Mouse (Mus musculus): ENCODE measurements around the gene Man1c1. TPM values are rescaled to one million over a fixed set of nuclear protein-coding genes. Genes with fewer than 3 reads are reported as not detected.

The Man1c1 gene
- total and polyA plus RNA-seq, 3 experiments: 0.05 TPM; not detected in 2

DNA sequence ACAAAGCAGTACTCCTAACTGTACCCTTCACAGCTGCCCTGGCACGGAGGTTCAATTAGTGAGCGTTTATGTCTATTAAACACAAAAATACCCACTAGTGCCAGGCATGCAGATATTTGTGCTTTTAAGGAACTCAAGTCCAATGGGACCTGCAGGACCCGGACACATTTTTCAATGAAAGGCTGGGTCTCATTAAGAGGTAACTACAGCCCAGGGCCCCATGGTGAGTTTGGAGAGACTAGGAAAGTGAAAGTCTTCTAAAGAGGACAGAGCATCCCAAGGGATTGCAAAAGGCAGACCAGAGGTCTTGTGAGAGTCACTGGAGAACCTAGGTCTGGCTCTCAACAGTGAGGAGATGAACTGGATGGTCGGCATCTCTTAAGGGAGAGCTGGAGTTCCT lies 170.7 kb downstream of the Man1c1 start:
- DNase-seq (ENCODE audit: low spot score): no peak
- peaks cover 34% of the 10 kb centered on the region for H3K4me1 ChIP-seq (ENCODE audit: insufficient read depth, low read depth, low read length)
- TF ChIP-seq TAL1 (conservative IDR thresholded peaks at IDR 0.05; ENCODE audit: low read depth, low read length) (no peak), GATA2 (IDR thresholded peaks at IDR 0.05; ENCODE audit: borderline replicate concordance, low read depth, low read length) (no peak), GATA1 (IDR thresholded peaks at IDR 0.05; ENCODE audit: borderline replicate concordance, low read length) (no peak), POLR2AphosphoS5 (IDR thresholded peaks at IDR 0.05; ENCODE audit: insufficient replicate concordance, low read depth, low read length) (no peak), CTCF (IDR thresholded peaks at IDR 0.05; ENCODE audit: low read depth, low read length) (no peak)
- peaks cover 43% of the 10 kb centered on the region for H3K36me3 ChIP-seq (replicated peaks)
- peaks cover 7% of the 10 kb centered on the region for H3K27me3 ChIP-seq (ENCODE audit: insufficient read depth, low read length)
- H3K9me3 ChIP-seq (replicated peaks): no peaks in the 10 kb centered on the region
- H3K4me3 ChIP-seq (ENCODE audit: low read depth, low read length): peak overlapping the region; percentile 94; the same call in 1 of the 2 replicates
- no peak for ATAC-seq (ENCODE audit: extremely low read depth, insufficient number of reproducible peaks, low FRiP score, poor library complexity, severe bottlenecking)

DNA sequence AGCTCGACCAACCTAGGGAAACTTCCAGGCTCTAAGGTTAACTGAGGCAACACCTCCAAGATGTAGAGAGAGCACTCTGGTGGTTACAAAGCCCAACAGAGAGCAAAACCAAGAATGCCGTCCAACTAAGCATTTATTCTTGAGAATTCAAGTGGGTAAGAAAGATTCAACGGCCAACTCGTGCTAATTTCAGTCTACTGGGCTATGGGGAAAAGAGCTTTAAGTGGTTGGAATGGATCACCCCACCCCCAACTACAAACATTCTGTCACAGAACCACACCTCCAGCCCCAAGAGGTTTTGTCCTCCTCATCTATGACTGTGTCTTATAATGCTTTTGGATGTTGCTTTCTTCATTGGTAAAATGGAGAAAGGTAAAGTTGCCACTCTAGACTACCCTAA lies 171.2 kb downstream of the Man1c1 start:
- H3K9me3 ChIP-seq (replicated peaks): no peaks in the 10 kb centered on the region
- TF ChIP-seq CTCF (IDR thresholded peaks at IDR 0.05; ENCODE audit: low read depth, low read length) (no peak), TAL1 (conservative IDR thresholded peaks at IDR 0.05; ENCODE audit: low read depth, low read length) (no peak), POLR2AphosphoS5 (IDR thresholded peaks at IDR 0.05; ENCODE audit: insufficient replicate concordance, low read depth, low read length) (no peak), GATA2 (IDR thresholded peaks at IDR 0.05; ENCODE audit: borderline replicate concordance, low read depth, low read length) (no peak), GATA1 (IDR thresholded peaks at IDR 0.05; ENCODE audit: borderline replicate concordance, low read length) (no peak)
- ATAC-seq (ENCODE audit: extremely low read depth, insufficient number of reproducible peaks, low FRiP score, poor library complexity, severe bottlenecking) (no peak), DNase-seq (ENCODE audit: low spot score) (no peak)
- H3K4me1 ChIP-seq (ENCODE audit: insufficient read depth, low read depth, low read length): peaks cover 34% of the 10 kb centered on the region
- peaks cover 48% of the 10 kb centered on the region for H3K36me3 ChIP-seq (replicated peaks)
- no peak overlapping the region; the same call in 1 of the 2 replicates for H3K4me3 ChIP-seq (ENCODE audit: low read depth, low read length)
- H3K27me3 ChIP-seq (ENCODE audit: insufficient read depth, low read length): peaks cover 3% of the 10 kb centered on the region; the same call in 1 of the 2 replicates

DNA sequence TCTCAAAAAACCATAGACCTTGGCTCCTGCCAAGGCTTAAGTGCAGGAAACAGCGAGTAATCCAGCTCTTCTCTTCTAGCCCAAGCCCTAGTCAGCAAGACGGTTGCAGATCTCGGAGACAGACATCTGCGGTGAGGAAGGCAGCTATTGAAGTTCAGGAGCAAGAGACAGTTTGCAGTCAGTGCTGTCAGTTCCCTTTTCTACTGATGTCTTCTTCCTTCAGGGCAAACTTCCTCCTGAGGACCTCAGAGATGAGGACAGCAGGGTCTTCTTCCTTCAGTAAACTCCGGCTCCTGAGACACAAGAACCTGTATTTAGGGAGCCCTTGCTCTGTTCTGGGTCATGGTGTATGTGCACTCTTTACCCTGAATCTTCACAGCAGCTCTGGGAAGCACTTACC lies 177.9 kb downstream of the Man1c1 start:
- H3K4me1 ChIP-seq (ENCODE audit: insufficient read depth, low read depth, low read length): peaks cover 32% of the 10 kb centered on the region
- no peaks in the 10 kb centered on the region for H3K9me3 ChIP-seq (replicated peaks)
- no peaks in the 10 kb centered on the region for H3K27me3 ChIP-seq (ENCODE audit: insufficient read depth, low read length)
- peaks cover 95% of the 10 kb centered on the region for H3K36me3 ChIP-seq (replicated peaks)
- no peak for TF ChIP-seq TAL1 (conservative IDR thresholded peaks at IDR 0.05; ENCODE audit: low read depth, low read length)
- TF ChIP-seq GATA2 (IDR thresholded peaks at IDR 0.05; ENCODE audit: borderline replicate concordance, low read depth, low read length): no peak
- TF ChIP-seq POLR2AphosphoS5 (IDR thresholded peaks at IDR 0.05; ENCODE audit: insufficient replicate concordance, low read depth, low read length): no peak
- TF ChIP-seq GATA1 (IDR thresholded peaks at IDR 0.05; ENCODE audit: borderline replicate concordance, low read length): no peak
- no peak for TF ChIP-seq CTCF (IDR thresholded peaks at IDR 0.05; ENCODE audit: low read depth, low read length)
- H3K4me3 ChIP-seq (ENCODE audit: low read depth, low read length): no peak overlapping the region
- no peak for ATAC-seq (ENCODE audit: extremely low read depth, insufficient number of reproducible peaks, low FRiP score, poor library complexity, severe bottlenecking)
- DNase-seq (ENCODE audit: low spot score): no peak

DNA sequence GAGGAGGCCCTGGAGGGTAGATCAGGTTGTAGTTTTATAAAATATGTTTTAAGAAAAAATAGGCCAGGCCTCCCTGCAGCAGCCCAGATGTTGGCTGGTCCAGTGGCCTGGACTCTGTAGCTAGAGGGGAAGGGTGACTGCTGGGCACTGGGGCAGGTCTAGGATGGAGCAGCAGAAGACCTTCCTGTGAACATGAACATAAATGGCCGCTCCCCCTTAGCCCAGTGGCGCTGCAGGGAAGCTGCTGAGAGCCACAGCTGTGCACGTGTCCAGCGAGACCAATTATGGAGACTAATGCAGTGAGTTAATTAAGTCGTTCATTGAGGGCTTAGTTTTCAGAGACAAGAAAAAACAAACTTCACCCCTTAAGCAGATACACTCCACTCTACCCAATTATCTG lies 178.3 kb downstream of the Man1c1 start:
- Histone ChIP-seq H3K27me3 (ENCODE audit: insufficient read depth, low read length) (no peaks in the 10 kb centered on the region), H3K4me1 (ENCODE audit: insufficient read depth, low read depth, low read length) (peaks cover 32% of the 10 kb centered on the region), H3K36me3 (replicated peaks) (peaks cover 94% of the 10 kb centered on the region), H3K4me3 (ENCODE audit: low read depth, low read length) (no peak overlapping the region), H3K9me3 (replicated peaks) (no peaks in the 10 kb centered on the region)
- ATAC-seq (ENCODE audit: extremely low read depth, insufficient number of reproducible peaks, low FRiP score, poor library complexity, severe bottlenecking): no peak
- DNase-seq (ENCODE audit: low spot score): no peak
- no peak for TF ChIP-seq GATA1 (IDR thresholded peaks at IDR 0.05; ENCODE audit: borderline replicate concordance, low read length)
- no peak for TF ChIP-seq TAL1 (conservative IDR thresholded peaks at IDR 0.05; ENCODE audit: low read depth, low read length)
- no peak for TF ChIP-seq POLR2AphosphoS5 (IDR thresholded peaks at IDR 0.05; ENCODE audit: insufficient replicate concordance, low read depth, low read length)

DNA sequence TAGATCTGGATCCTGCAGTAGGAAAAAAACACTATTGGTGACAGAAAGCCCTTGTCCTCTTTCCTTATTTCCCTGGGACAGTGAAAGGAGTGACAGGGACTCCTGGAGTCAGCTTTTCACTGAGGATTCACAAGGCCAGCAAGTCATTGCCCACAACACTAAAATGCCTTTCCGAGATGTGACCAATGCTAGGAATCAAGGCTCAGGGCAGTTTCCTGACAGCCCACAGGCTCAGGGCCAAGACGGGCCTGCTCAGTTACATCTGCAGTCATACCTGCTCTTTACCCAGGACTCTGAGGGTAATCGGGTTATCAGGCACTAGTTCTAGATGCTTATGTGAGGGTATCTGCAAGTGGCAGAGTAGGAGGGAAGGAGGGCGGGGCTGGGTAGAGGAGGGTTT lies 180.6 kb downstream of the Man1c1 start:
- Histone ChIP-seq H3K4me1 (ENCODE audit: insufficient read depth, low read depth, low read length) (peaks cover 32% of the 10 kb centered on the region), H3K4me3 (ENCODE audit: low read depth, low read length) (no peak overlapping the region), H3K36me3 (replicated peaks) (peaks cover 90% of the 10 kb centered on the region), H3K9me3 (replicated peaks) (no peaks in the 10 kb centered on the region), H3K27me3 (ENCODE audit: insufficient read depth, low read length) (no peaks in the 10 kb centered on the region)
- no peak for TF ChIP-seq POLR2AphosphoS5 (IDR thresholded peaks at IDR 0.05; ENCODE audit: insufficient replicate concordance, low read depth, low read length)
- TF ChIP-seq GATA2 (IDR thresholded peaks at IDR 0.05; ENCODE audit: borderline replicate concordance, low read depth, low read length): no peak
- TF ChIP-seq GATA1 (IDR thresholded peaks at IDR 0.05; ENCODE audit: borderline replicate concordance, low read length): no peak
- no peak for TF ChIP-seq CTCF (IDR thresholded peaks at IDR 0.05; ENCODE audit: low read depth, low read length)
- TF ChIP-seq TAL1 (conservative IDR thresholded peaks at IDR 0.05; ENCODE audit: low read depth, low read length): no peak
- no peak for ATAC-seq (ENCODE audit: extremely low read depth, insufficient number of reproducible peaks, low FRiP score, poor library complexity, severe bottlenecking)
- no peak for DNase-seq (ENCODE audit: low spot score)

DNA sequence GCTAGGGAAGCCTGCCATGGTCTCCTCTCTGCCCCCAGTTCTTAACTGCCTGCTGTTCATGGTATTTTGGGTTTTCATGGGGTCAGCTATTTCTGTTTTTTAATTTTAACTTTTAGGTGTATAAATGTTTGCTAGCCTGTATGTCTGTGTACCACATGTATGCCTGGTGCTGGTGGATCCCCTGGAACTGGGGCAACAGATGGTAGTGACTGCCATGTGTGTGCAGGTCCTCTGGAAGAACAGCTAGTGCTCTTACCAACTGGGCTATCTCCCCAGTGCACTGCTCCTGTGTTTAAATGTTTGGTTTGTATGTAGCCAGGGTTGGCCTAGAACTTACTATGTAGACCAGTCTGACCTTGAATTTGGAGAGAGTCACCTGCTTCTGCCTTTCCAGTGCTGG lies 184.8 kb downstream of the Man1c1 start:
- H3K4me3 ChIP-seq (ENCODE audit: low read depth, low read length): no peak overlapping the region
- no peaks in the 10 kb centered on the region for H3K27me3 ChIP-seq (ENCODE audit: insufficient read depth, low read length)
- peaks cover 83% of the 10 kb centered on the region for H3K36me3 ChIP-seq (replicated peaks)
- no peak for TF ChIP-seq GATA2 (IDR thresholded peaks at IDR 0.05; ENCODE audit: borderline replicate concordance, low read depth, low read length)
- no peak for TF ChIP-seq POLR2AphosphoS5 (IDR thresholded peaks at IDR 0.05; ENCODE audit: insufficient replicate concordance, low read depth, low read length)
- TF ChIP-seq CTCF (IDR thresholded peaks at IDR 0.05; ENCODE audit: low read depth, low read length): no peak
- no peak for TF ChIP-seq GATA1 (IDR thresholded peaks at IDR 0.05; ENCODE audit: borderline replicate concordance, low read length)
- no peak for TF ChIP-seq TAL1 (conservative IDR thresholded peaks at IDR 0.05; ENCODE audit: low read depth, low read length)
- peaks cover 48% of the 10 kb centered on the region for H3K4me1 ChIP-seq (ENCODE audit: insufficient read depth, low read depth, low read length)
- ATAC-seq (ENCODE audit: extremely low read depth, insufficient number of reproducible peaks, low FRiP score, poor library complexity, severe bottlenecking) (no peak), DNase-seq (ENCODE audit: low spot score) (no peak)
- no peaks in the 10 kb centered on the region for H3K9me3 ChIP-seq (replicated peaks)

All from G1E (cell line).